Mouse (Mus musculus): ENCODE measurements around the gene Wfdc12. TPM values are rescaled to one million over a fixed set of nuclear protein-coding genes. Genes with fewer than 3 reads are reported as not detected.

Wfdc12 gene
- polyA plus RNA-seq (2012; rRNA removed), result not detected in 2 replicates

- H3K4me1 ChIP-seq (ENCODE audit: control insufficient read depth, insufficient read depth, insufficient read length), result no peaks in the 10 kb centered on the region
- no peak within 1 kb of the TSS for H3K4me3 ChIP-seq (ENCODE audit: extremely low read depth, insufficient read depth, insufficient read length)
- TF ChIP-seq POLR2A (IDR thresholded peaks at IDR 0.05; ENCODE audit: low read depth, low read length) (no peak), CTCF (IDR thresholded peaks at IDR 0.05; ENCODE audit: extremely low read depth, insufficient read depth, insufficient read length, insufficient replicate concordance) (no peak)
- no peaks in the 10 kb centered on the region for H3K36me3 ChIP-seq (ENCODE audit: control insufficient read depth, insufficient read depth, low read length)
- DNase-seq (ENCODE audit: low read depth in 1 of 2, low spot score in 2 of 2), result no peak
- 87% methylated on average over 6 of the region's 6 CpGs for WGBS
- H3K27me3 ChIP-seq (ENCODE audit: control insufficient read depth, insufficient read depth, low read length), result no peaks in the 10 kb centered on the region
- H3K27ac ChIP-seq (ENCODE audit: insufficient read depth, low read length), result no peak within 1 kb of the TSS
These were observed at the start of gene Wfdc12 for GRCm38 (mm10) chr2:164190576-164190975. Wfdc12 (minus strand) TSS chr2:164190608.

- Histone ChIP-seq H3K27me3 (ENCODE audit: control insufficient read depth, insufficient read depth, low read length) (no peaks in the 10 kb centered on the region), H3K4me1 (ENCODE audit: control insufficient read depth, insufficient read depth, insufficient read length) (no peaks in the 10 kb centered on the region), H3K36me3 (ENCODE audit: control insufficient read depth, insufficient read depth, low read length) (no peaks in the 10 kb centered on the region), H3K27ac (ENCODE audit: insufficient read depth, low read length) (no peak within 1 kb of the TSS), H3K4me3 (ENCODE audit: extremely low read depth, insufficient read depth, insufficient read length) (no peak within 1 kb of the TSS)
- 73% methylated on average over 3 of the region's 3 CpGs for WGBS
- no peak for DNase-seq (ENCODE audit: low read depth in 1 of 2, low spot score in 2 of 2)
- TF ChIP-seq CTCF (IDR thresholded peaks at IDR 0.05; ENCODE audit: extremely low read depth, insufficient read depth, insufficient read length, insufficient replicate concordance), result no peak
- no peak for TF ChIP-seq POLR2A (IDR thresholded peaks at IDR 0.05; ENCODE audit: low read depth, low read length)
These were observed 48.0 kb upstream of the Wfdc12 start, which contains the start of gene Svs2 for GRCm38 (mm10) chr2:164238366-164238765. Svs2 (minus strand) TSS chr2:164238466.

GRCm38 (mm10) chr2:164232671-164233070 is 42.3 kb upstream of the Wfdc12 start:
- no peak for DNase-seq (ENCODE audit: low read depth in 1 of 2, low spot score in 2 of 2)
- H3K27ac ChIP-seq (ENCODE audit: insufficient read depth, low read length), result no peak overlapping the region
- 82% methylated on average over 8 of the region's 8 CpGs for WGBS
- no peaks in the 10 kb centered on the region for H3K36me3 ChIP-seq (ENCODE audit: control insufficient read depth, insufficient read depth, low read length)
- TF ChIP-seq POLR2A (IDR thresholded peaks at IDR 0.05; ENCODE audit: low read depth, low read length) (no peak), CTCF (IDR thresholded peaks at IDR 0.05; ENCODE audit: extremely low read depth, insufficient read depth, insufficient read length, insufficient replicate concordance) (no peak)
- H3K27me3 ChIP-seq (ENCODE audit: control insufficient read depth, insufficient read depth, low read length), result no peaks in the 10 kb centered on the region
- H3K4me3 ChIP-seq (ENCODE audit: extremely low read depth, insufficient read depth, insufficient read length), result no peak overlapping the region
- no peaks in the 10 kb centered on the region for H3K4me1 ChIP-seq (ENCODE audit: control insufficient read depth, insufficient read depth, insufficient read length)

GRCm38 (mm10) chr2:164228361-164229070 is 38.1 kb upstream of the Wfdc12 start:
- Histone ChIP-seq H3K4me1 (ENCODE audit: control insufficient read depth, insufficient read depth, insufficient read length) (no peaks in the 10 kb centered on the region), H3K4me3 (ENCODE audit: extremely low read depth, insufficient read depth, insufficient read length) (no peak overlapping the region), H3K36me3 (ENCODE audit: control insufficient read depth, insufficient read depth, low read length) (no peaks in the 10 kb centered on the region), H3K27ac (ENCODE audit: insufficient read depth, low read length) (no peak overlapping the region), H3K27me3 (ENCODE audit: control insufficient read depth, insufficient read depth, low read length) (no peaks in the 10 kb centered on the region)
- no peak for DNase-seq (ENCODE audit: low read depth in 1 of 2, low spot score in 2 of 2)
- WGBS, result 80% methylated on average over 8 of the region's 8 CpGs
- no peak for TF ChIP-seq POLR2A (IDR thresholded peaks at IDR 0.05; ENCODE audit: low read depth, low read length)
- no peak for TF ChIP-seq CTCF (IDR thresholded peaks at IDR 0.05; ENCODE audit: extremely low read depth, insufficient read depth, insufficient read length, insufficient replicate concordance)

- no peaks in the 10 kb centered on the region for H3K27me3 ChIP-seq (ENCODE audit: control insufficient read depth, insufficient read depth, low read length)
- no peak for TF ChIP-seq POLR2A (IDR thresholded peaks at IDR 0.05; ENCODE audit: low read depth, low read length)
- no peak for TF ChIP-seq CTCF (IDR thresholded peaks at IDR 0.05; ENCODE audit: extremely low read depth, insufficient read depth, insufficient read length, insufficient replicate concordance)
- no peak within 1 kb of the TSS for H3K27ac ChIP-seq (ENCODE audit: insufficient read depth, low read length)
- no peak within 1 kb of the TSS for H3K4me3 ChIP-seq (ENCODE audit: extremely low read depth, insufficient read depth, insufficient read length)
- H3K4me1 ChIP-seq (ENCODE audit: control insufficient read depth, insufficient read depth, insufficient read length), result no peaks in the 10 kb centered on the region
- DNase-seq (ENCODE audit: low read depth in 1 of 2, low spot score in 2 of 2), result no peak
- no peaks in the 10 kb centered on the region for H3K36me3 ChIP-seq (ENCODE audit: control insufficient read depth, insufficient read depth, low read length)
- 63% methylated on average over 11 of the region's 11 CpGs for WGBS
These were observed 31.1 kb upstream of the Wfdc12 start, which contains the start of gene Wfdc15b for GRCm38 (mm10) chr2:164221522-164221921. Wfdc15b (minus strand) TSS chr2:164221660.

- Histone ChIP-seq H3K36me3 (ENCODE audit: control insufficient read depth, insufficient read depth, low read length) (no peaks in the 10 kb centered on the region), H3K4me3 (ENCODE audit: extremely low read depth, insufficient read depth, insufficient read length) (no peak overlapping the region), H3K4me1 (ENCODE audit: control insufficient read depth, insufficient read depth, insufficient read length) (no peaks in the 10 kb centered on the region), H3K27ac (ENCODE audit: insufficient read depth, low read length) (no peak overlapping the region), H3K27me3 (ENCODE audit: control insufficient read depth, insufficient read depth, low read length) (no peaks in the 10 kb centered on the region)
- 71% methylated on average over 9 of the region's 9 CpGs for WGBS
- DNase-seq (ENCODE audit: low read depth in 1 of 2, low spot score in 2 of 2), result no peak
- TF ChIP-seq POLR2A (IDR thresholded peaks at IDR 0.05; ENCODE audit: low read depth, low read length), result no peak
These were observed 28.9 kb upstream of the Wfdc12 start for GRCm38 (mm10) chr2:164219295-164219694.

- no peaks in the 10 kb centered on the region for H3K4me1 ChIP-seq (ENCODE audit: control insufficient read depth, insufficient read depth, insufficient read length)
- no peaks in the 10 kb centered on the region for H3K27me3 ChIP-seq (ENCODE audit: control insufficient read depth, insufficient read depth, low read length)
- H3K36me3 ChIP-seq (ENCODE audit: control insufficient read depth, insufficient read depth, low read length), result no peaks in the 10 kb centered on the region
- no peak overlapping the region for H3K4me3 ChIP-seq (ENCODE audit: extremely low read depth, insufficient read depth, insufficient read length)
- H3K27ac ChIP-seq (ENCODE audit: insufficient read depth, low read length), result no peak overlapping the region
- no peak for TF ChIP-seq CTCF (IDR thresholded peaks at IDR 0.05; ENCODE audit: extremely low read depth, insufficient read depth, insufficient read length, insufficient replicate concordance)
- TF ChIP-seq POLR2A (IDR thresholded peaks at IDR 0.05; ENCODE audit: low read depth, low read length), result no peak
- WGBS, result 94% methylated on average over 5 of the region's 5 CpGs
- no peak for DNase-seq (ENCODE audit: low read depth in 1 of 2, low spot score in 2 of 2)
These were observed 22.3 kb upstream of the Wfdc12 start for GRCm38 (mm10) chr2:164212711-164213110.

Data from spleen, adult 2 months (tissue).